Mouse (Mus musculus) thymus, postnatal 0 days (tissue): Measurements from ENCODE around the gene Cryga. TPM values are rescaled to one million over a fixed set of nuclear protein-coding genes. Genes with fewer than 3 reads are reported as not detected.
"Not testable (repeated sequence)": the region's sequence is repeated elsewhere in the genome, so short reads cannot be mapped to it uniquely, and the experiment has no call there.

Experiments
- DNase-seq: peaks from one replicate; pipeline ENCODE4 v3.0.0-alpha.2; 2015; ENCODE audit warnings: low spot score
- polyA plus RNA-seq: library from polyadenylated mRNA; unstranded; fragments of >200 nt; fragmentation: Nextera tagmentation; extraction: Ambion mirVana; gene quantifications from 2 replicates; pipeline ENCODE4 v1.2.1, GENCODE M21; 2015

Cryga gene
- polyA plus RNA-seq, 1 experiment from 2014 or later: not detected

GRCm38 (mm10) chr1:65091566-65091965, 11.6 kb downstream of the Cryga start:
- DNase-seq: no peak

- DNase-seq: no peak
Measured at GRCm38 (mm10) chr1:65090370-65090769, 12.8 kb downstream of the Cryga start.

GRCm38 (mm10) chr1:65088567-65089356, 14.4 kb downstream of the Cryga start:
- no peak for DNase-seq

- DNase-seq: no peak
Measured at GRCm38 (mm10) chr1:65082188-65082587, 21.0 kb downstream of the Cryga start, which contains the start of gene Crygb. TSS of gene Crygb (minus strand) at chr1:65082288.

GRCm38 (mm10) chr1:65075607-65076006, 27.6 kb downstream of the Cryga start:
- no peak for DNase-seq

GRCm38 (mm10) chr1:65073589-65073988, 29.6 kb downstream of the Cryga start, which contains the start of gene Crygc:
TSS of gene Crygc (minus strand) at chr1:65073689.
- DNase-seq: no peak

- no peak for DNase-seq
Measured at GRCm38 (mm10) chr1:65067842-65068241, 35.3 kb downstream of the Cryga start.

GRCm38 (mm10) chr1:65064201-65064600, 39.0 kb downstream of the Cryga start:
- DNase-seq: no peak

- DNase-seq: no peak
Measured at GRCm38 (mm10) chr1:65063352-65063751, 39.8 kb downstream of the Cryga start, which contains the start of gene Crygd. TSS of gene Crygd (minus strand) at chr1:65063452.

GRCm38 (mm10) chr1:65052140-65052539, 51.0 kb downstream of the Cryga start:
- no peak for DNase-seq

GRCm38 (mm10) chr1:65051696-65052095, 51.5 kb downstream of the Cryga start:
- no peak for DNase-seq

- DNase-seq: not testable (repeated sequence)
Measured at GRCm38 (mm10) chr1:65050952-65051351, 52.2 kb downstream of the Cryga start, which contains the start of gene Cryge. TSS of gene Cryge (minus strand) at chr1:65051149.

Other genes with a start within 250 kb of the Cryga start
- gene Plekhm3, start 146.5 kb downstream of the Cryga start, polyA plus RNA-seq: 2.9 and 5.2 TPM in 2 replicates
- gene Akr1cl, start 70.6 kb downstream of the Cryga start, polyA plus RNA-seq: 0.39 and 0.72 TPM in 2 replicates
- not detected in 2 replicates for gene Cryge, start 52.2 kb downstream of the Cryga start, polyA plus RNA-seq
- not detected in 2 replicates for gene Crygd, start 39.9 kb downstream of the Cryga start, polyA plus RNA-seq
- 0.36 and 0.37 TPM in 2 replicates for gene Crygc, start 29.7 kb downstream of the Cryga start, polyA plus RNA-seq
- not detected in 2 replicates for gene Crygb, start 21.1 kb downstream of the Cryga start, polyA plus RNA-seq
- gene Gm28845, start 16.2 kb upstream of the Cryga start, polyA plus RNA-seq: not detected in 2 replicates
- 2.3 TPM in 2 replicates for gene D630023F18Rik, start 19.8 kb upstream of the Cryga start, polyA plus RNA-seq
- gene Idh1, start 83.1 kb upstream of the Cryga start, polyA plus RNA-seq: 55.7 and 57.0 TPM in 2 replicates
- 9.1 and 12.9 TPM in 2 replicates for gene Pikfyve, start 83.3 kb upstream of the Cryga start, polyA plus RNA-seq
- gene Pth2r, start 178.7 kb upstream of the Cryga start, polyA plus RNA-seq: 0.05 TPM in 1 of 2 replicates, not detected in the other